Mouse (Mus musculus): ENCODE results near the gene Tkt.

- TF ChIP-seq POLR2A (IDR thresholded peaks at IDR 0.05; ENCODE audit: borderline replicate concordance, extremely low read depth, low read depth, low read length), result no peak
- TF ChIP-seq CTCF (IDR thresholded peaks at IDR 0.05; ENCODE audit: insufficient read depth, low read length), result no peak
These were observed 31.0 kb downstream of the Tkt start for GRCm38 (mm10) chr14:30579180-30579579.

Measured in lung, adult 2 months (tissue).